Mouse (Mus musculus): ENCODE results near the gene Gm21721. TPM values are rescaled to one million over a fixed set of nuclear protein-coding genes. Genes with fewer than 3 reads are reported as not detected.
"Not testable (repeated sequence)": the region's sequence is repeated elsewhere in the genome, so short reads cannot be mapped to it uniquely, and the experiment has no call there.

The Gm21721 gene
- not detected in 2 replicates for polyA plus RNA-seq (2015; fragmentation: Nextera tagmentation; extraction: Ambion mirVana)

- not testable (repeated sequence) for ATAC-seq (ENCODE audit: low FRiP score); H3K4me3 ChIP-seq (replicated peaks); H3K9ac ChIP-seq (replicated peaks); H3K36me3 ChIP-seq; H3K27me3 ChIP-seq (replicated peaks); H3K4me2 ChIP-seq; H3K27ac ChIP-seq (replicated peaks); H3K4me1 ChIP-seq; H3K9me3 ChIP-seq (replicated peaks)
- no CpG with 5 or more reads among the region's 2 CpGs for WGBS
Measured at GRCm38 (mm10) chrY:9202090-9202489, at the start of gene Gm21721. Gene Gm21721 (minus strand): TSS chrY:9202190.

Other genes starting within 250 kb of the Gm21721 start
- gene Gm21292, start 68.3 kb downstream of the Gm21721 start, polyA plus RNA-seq (2015; fragmentation: Nextera tagmentation; extraction: Ambion mirVana): not detected in 2 replicates
- not detected in 2 replicates for gene Gm21812, start 145.0 kb upstream of the Gm21721 start, polyA plus RNA-seq (2015; fragmentation: Nextera tagmentation; extraction: Ambion mirVana)
- not detected in 2 replicates for gene Gm21874, start 214.0 kb upstream of the Gm21721 start, polyA plus RNA-seq (2015; fragmentation: Nextera tagmentation; extraction: Ambion mirVana)